Mouse (Mus musculus) thymus, postnatal 0 days (tissue): Measurements from ENCODE around the gene Erc2. TPM values are rescaled to one million over a fixed set of nuclear protein-coding genes. Genes with fewer than 3 reads are reported as not detected.
A peak's percentile ranks its signal among the peaks of the same experiment; 100 is the strongest.

ENCODE experiments used
- DNase-seq: peaks from one replicate; pipeline ENCODE4 v3.0.0-alpha.2; 2015; ENCODE audit warnings: low spot score
- polyA plus RNA-seq: library from polyadenylated mRNA; unstranded; fragments of >200 nt; fragmentation: Nextera tagmentation; extraction: Ambion mirVana; gene quantifications from 2 replicates; pipeline ENCODE4 v1.2.1, GENCODE M21; 2015

Erc2 gene
- polyA plus RNA-seq, 1 experiment from 2014 or later: 0.09 TPM

DNA sequence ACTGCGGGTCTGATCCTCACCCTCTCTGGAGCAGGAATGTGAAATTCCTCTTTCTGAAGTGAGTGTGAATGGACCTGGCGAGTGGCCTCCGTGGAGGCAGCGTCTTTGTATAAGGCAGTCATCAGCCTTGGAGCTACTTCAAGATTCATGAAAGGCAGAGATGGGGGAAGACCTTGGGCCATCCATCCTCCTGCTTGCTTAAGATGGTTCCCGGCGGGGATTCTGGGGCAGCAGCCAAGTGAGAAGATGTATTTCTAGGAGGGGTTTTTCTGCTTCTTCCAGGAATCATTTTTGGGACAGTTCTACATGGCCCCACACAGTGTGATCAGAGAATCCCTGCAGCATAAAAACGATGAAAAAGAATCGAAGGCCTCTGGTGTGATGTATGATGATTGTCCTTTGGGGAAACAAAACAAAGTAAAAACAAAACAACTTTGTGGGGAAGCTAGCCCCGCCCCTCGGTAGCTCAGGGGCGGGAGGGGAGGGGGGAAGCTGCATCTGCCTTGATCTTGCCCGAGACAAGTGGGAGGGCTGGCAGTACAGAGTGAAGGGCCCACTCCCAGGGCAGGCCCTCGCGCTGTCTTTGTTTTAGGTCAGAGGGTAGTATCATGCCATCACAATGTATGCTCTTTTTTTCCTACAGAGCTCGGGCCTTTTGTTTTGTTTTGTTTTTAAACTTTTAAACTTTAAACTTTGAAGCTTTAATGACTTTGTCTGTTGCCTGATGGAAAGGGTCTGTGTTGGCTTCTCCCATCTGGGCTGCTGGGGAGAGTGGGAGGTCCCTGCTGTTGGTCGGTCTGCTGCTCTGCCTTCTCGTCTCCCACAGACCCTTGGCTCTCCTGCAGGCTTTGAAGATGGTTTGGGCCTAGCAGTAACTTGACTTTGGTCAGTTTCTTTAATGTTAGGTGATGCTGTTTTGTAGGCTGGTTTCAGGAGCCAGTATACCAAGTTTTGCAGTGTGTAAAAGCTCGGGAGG lies 435.9 kb downstream of the Erc2 start:
- no peak for DNase-seq

- no peak for DNase-seq
These were observed 438.7 kb downstream of the Erc2 start for GRCm38 (mm10) chr14:28060891-28061290.

DNA sequence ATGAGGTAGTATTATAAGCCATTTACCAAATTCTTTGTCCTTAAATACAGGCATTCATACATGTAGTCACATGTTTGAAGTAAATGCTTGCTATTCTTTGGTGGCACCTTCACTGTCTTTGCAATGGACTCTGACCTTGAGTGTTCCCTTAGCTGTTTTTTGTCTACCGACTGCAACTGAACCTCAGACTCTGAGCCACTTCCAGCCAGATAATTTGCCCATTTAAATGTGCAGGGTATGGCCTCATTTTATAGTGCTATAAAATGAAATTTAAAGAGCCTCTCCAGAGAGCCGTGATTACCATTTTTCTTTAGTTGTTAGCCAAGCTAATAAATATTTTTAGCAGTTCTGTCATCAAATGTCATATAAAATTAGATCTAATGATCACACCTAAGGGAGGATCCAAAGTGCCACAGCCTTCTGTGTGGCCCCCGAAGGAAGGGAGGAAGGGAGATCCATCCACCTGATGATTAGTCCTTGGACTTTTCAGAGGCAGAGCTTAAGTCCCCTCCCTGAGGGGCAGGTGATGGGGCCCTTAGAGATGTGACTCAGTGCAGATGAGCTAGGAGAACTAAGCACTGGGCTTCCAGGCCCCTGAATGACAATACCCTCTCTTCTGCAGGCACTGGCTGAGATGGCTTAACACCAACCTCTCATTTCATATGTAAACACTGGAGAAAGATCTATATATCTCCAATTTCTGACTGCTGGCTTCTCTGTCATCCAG lies 439.6 kb downstream of the Erc2 start:
- no peak for DNase-seq

DNA sequence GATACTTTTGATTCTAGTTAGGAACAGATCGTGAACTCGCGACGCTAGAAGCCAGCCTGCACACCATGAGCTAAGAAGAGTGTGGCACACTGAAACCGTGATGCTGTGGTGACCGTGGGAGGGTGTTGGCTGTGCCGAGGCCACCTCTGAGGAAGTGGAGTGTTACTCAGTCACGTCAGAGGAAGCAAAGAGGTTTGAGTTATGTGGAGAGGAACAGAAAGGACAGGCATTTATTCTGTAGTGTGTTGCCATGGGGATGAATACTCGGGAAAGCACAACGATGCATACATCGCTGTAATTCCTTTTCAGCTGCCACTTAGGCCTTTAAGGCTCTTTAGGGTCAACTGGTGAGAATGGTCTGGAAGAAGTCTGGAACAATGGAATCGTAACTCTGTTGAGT lies 445.8 kb downstream of the Erc2 start:
- no peak for DNase-seq

GRCm38 (mm10) chr14:28069826-28070225 lies 447.6 kb downstream of the Erc2 start:
- no peak for DNase-seq

DNA sequence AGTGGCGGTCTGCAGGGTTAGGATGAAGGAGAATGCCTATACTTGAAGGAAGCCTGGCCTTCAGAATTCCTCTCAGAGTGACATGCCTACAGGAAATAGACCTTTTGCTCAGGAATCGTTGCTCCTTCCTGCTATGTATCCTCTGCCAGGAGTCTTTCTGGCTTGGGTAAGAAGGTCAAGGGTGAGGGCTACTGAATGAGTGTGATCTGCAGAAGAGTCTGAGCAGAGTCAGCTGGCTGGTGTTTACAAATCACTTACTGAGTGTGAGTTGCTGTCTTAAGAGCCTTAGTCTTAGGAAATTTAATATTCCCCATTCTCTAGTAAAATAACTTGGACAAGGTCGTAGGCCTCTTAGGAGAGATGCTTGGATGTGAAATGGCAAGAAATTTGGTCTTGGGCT lies 450.3 kb downstream of the Erc2 start:
- no peak for DNase-seq

DNA sequence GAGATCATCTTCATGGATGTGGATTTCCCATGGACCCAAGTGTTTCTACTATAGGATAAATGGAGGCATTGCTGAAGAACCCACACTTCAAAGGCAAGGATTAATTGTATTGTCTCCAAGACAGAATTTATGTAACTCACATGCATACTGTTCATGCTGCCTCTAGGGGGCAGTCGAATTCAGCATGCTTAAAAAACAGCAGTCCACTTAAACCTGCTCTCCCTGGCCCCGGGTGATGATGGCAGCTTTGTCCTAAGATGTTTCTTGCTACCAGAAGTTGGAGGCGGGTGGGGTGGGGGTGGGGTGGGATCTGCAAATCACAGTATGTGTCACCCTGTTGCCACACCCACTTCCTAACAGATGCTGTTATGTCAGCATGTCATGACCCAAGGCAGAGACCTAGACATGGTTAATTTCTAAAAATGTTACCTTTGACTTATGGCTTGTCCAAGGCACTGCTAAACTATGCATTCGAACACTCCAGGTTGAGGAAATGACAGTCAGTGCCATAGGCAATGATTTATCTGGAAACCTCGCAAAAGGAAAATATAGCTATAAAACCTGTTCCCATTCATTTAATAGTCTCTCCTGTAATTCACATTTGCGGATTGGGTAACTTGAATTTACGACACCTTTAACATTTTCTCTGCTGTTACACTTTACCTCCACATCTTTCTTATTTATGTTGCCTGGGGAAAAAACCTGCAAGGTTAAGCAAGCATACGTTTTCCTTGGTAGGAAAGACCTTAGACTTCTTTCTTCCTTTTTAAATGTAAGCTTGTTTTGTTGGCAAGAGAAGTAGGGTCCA lies 467.6 kb downstream of the Erc2 start:
- peak; percentile 6 for DNase-seq

- no peak for DNase-seq
These were observed 469.1 kb downstream of the Erc2 start for GRCm38 (mm10) chr14:28091367-28091766.

DNA sequence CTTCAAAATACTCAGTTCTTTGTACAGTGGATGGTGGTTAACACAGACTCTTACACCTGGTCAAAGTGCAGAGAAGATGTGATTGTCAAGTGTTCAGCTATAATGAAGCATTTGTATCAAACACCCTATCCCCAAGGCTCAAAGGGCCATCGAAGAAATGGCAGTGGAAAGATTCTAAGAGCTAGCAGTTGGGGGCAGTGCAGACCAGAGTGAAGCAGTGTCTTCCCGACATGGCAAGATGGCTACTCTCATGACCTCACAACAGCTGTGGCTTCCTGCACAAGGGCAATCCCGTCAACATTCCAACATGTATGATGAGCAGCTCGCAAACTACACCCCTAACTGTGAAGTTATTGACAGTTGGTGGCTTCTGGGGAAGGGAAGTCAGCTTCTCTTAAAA lies 471.0 kb downstream of the Erc2 start:
- no peak for DNase-seq

GRCm38 (mm10) chr14:28093913-28094312 lies 471.7 kb downstream of the Erc2 start:
- DNase-seq: no peak

GRCm38 (mm10) chr14:28099084-28099483 lies 476.9 kb downstream of the Erc2 start:
- DNase-seq: no peak

- no peak for DNase-seq
These were observed 490.9 kb downstream of the Erc2 start for GRCm38 (mm10) chr14:28113121-28113520.

DNA sequence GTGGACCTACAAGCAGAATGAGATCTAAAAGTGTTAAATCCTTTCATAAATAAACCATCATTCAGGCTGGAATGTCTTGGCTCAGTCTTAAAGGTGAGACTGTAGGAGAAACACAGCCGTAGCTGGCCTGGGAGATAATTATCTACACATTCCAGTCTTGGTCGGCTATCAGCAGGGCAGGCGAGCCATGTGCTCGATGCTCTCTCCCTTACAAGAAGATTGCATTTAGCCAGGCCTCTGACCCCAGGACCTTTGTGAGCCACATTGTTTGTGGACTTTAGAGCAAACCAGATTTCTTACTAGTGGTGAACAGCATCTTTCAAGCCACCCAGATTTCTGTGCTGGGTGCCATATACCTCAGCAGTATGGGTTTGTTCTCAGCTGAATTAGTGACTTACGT lies 498.6 kb downstream of the Erc2 start:
- DNase-seq: no peak

GRCm38 (mm10) chr14:28126842-28127241 lies 504.6 kb downstream of the Erc2 start:
- DNase-seq: no peak

DNA sequence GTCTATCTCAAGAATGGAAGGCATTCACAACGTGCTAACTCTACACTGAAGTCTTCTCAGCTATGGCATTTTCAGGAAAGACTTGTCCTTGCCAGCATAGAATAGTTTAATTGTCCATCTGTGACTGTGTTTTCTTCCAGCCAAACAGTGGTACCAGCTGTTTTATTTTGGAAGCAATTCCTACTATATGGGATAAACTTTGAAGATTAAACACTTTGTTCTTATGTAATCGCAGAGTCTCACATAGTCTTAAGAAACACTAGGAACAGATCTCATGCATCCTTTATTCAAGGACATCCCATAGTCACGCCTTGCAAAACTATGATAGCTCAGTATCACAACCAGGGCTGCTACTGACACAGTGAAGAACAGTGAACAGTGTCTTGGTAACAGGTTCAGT lies 506.8 kb downstream of the Erc2 start:
- no peak for DNase-seq

GRCm38 (mm10) chr14:28143998-28144397 lies 521.8 kb downstream of the Erc2 start:
- DNase-seq: no peak

DNA sequence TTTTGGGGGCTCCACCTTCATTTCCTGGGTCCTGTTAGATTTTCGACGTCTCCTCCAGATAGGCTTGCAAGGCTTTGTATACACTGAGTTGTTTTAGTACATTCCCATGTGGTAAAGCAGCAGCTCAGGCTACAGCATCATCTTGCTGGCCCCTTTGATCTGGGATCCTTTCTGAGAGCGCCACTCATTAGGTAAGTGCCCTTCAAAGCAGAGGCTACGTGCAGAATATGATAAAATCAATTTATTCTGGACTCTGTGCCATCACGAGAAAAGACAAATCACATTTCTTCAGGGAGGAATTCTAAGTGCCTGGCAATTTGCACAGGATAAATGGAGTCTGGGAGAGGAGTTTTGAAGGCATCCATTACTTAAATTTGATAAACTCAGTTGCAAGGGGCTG lies 525.0 kb downstream of the Erc2 start:
- no peak for DNase-seq

GRCm38 (mm10) chr14:28150942-28151341 lies 528.7 kb downstream of the Erc2 start:
- DNase-seq: no peak

DNA sequence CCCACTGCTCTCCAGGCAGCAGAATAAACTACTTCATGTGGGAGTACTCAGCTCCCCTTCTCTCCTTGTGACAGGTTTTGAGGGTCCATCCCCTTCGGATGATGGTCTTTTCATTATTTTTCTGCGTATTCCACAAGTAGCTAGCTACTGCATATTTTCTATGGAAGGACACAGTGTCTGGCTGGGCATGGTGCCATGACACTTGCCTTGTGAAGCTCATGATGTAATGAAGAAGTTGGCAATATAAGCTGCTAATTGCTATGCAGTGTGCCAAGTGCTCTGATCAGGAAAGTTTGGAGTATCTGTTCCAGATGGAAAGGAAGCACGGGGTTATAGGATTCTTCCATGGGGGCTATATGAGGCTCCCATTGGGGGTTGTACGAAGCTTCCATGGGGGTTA lies 533.5 kb downstream of the Erc2 start:
- no peak for DNase-seq

DNA sequence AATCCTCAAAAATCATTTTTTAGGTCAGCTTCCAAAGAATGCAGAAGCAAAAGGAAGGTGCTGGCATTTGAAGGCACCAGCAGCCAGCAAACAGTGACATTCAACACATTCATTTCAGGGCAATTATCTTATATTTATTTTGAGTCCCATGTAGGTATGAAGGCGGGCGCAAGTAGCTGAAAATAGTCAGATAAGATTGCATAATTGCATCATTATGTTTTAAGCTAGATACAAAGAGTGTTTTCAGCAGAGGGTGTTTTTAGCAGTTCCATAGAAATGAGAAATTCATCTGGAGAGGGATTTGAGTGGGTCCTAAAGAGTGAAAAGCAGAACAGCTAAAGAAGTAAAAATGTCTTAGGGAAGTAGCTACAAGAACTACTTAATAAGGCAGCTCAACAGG lies 538.6 kb downstream of the Erc2 start:
- no peak for DNase-seq

DNA sequence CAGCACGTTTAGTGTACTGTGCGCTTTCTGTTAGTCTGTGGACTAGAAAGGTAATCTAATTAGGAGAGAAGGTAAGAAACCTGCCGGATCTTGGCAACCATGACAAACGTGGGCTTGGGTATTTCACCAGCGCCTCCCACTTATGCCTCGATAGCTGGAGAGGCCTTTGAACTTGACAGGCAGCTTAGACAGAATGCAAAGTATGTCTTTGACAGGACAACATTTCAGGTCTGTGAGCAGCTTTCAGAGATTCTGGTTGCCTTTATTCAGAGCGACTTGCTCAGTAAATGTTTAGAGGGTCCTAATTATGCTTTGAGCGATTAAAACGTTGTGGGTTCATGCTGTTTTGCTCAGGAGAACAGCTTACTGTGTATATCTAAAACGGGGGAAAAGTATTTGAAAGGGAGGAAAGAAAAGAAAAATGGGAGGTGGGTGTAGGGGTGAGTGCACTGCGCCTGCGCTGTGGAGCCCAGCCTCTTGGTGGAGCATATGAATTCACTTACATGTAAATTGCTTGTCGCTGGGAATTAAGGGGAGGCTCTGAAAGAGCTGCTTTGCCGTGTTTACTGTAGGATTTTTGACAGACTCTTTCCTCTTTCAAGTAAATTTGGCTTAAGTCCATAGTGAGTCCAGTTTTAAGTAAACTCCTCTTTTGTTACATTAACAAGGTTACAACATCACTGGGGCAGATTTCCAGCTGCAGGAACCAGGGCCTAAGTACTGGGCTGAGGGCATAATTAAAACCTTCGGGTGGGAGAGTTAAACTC lies 542.6 kb downstream of the Erc2 start:
- no peak for DNase-seq
